Mouse (Mus musculus) ovary, postnatal 36 days (tissue): ENCODE data around the gene Scaf11.

Experiments used
- DNase-seq: peaks from one replicate; pipeline ENCODE4 v3.0.0; 2022; ENCODE audit warnings: low spot score, mixed read lengths

Scaf11 gene

GRCm38 (mm10) chr15:96396641-96397344, 63.9 kb downstream of the Scaf11 start:
- no peak for DNase-seq

- no peak for DNase-seq
Observed at GRCm38 (mm10) chr15:96395071-96395470, 65.6 kb downstream of the Scaf11 start.

- DNase-seq, result no peak
Observed at GRCm38 (mm10) chr15:96392878-96393277, 67.8 kb downstream of the Scaf11 start.

DNA sequence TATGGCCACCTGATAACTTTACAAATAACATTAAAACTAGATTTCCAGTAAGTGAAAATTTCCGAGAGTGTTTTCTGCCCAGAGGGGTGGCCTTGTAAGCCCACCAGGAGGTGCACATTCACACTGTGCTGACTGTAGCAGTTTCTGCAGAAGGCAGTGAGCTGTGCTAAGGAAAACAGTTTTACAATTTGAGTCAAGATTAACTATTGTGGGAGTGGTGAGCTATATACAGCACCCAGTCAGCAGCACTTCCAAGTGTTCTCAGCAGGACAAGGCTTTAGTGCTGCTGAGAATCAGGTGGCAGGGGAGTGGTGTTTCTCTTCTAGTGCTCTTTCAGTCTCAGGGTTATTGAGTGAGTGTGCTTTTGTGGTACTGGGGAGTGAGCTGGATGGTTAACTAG, 72.1 kb downstream of the Scaf11 start:
- no peak for DNase-seq

DNA sequence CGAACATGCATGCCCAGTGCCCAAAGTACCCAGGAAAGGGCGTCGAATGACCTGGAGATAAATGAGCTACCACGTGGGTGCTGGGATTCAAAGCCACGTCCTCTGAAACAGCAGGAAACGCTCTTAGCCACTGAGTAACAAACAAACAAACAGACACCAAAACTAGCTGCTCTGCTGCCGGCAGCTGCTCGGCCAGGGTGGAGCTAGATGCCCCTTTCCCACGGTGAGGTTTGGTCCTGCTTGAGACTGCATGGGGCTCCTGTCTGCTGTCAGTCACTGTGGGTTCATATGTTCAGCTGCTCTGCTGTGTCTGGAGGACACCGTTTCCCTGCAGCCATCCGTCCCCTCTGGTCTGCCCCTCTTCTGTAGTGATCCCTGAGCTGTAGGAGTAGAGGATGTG, 78.4 kb downstream of the Scaf11 start:
- no peak for DNase-seq

DNA sequence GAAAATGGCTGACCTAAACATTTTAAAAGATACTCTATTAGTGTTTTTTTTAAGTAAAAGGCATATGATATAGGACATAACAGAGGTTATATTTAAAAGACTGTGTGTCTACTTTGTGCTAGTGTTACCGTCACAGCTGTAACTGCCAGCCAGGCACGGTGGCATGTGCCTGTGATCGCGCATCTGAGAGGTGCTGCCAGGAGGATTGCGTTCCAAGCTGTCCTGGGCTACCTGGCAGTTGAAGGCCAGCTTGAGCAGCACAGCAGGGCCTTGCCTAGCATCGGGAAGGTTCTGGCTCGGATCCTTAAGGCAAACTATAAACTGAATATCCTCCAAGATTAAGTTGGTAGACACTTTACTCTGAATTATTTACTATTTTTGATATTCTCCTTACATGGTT, 82.9 kb downstream of the Scaf11 start:
- no peak for DNase-seq

DNA sequence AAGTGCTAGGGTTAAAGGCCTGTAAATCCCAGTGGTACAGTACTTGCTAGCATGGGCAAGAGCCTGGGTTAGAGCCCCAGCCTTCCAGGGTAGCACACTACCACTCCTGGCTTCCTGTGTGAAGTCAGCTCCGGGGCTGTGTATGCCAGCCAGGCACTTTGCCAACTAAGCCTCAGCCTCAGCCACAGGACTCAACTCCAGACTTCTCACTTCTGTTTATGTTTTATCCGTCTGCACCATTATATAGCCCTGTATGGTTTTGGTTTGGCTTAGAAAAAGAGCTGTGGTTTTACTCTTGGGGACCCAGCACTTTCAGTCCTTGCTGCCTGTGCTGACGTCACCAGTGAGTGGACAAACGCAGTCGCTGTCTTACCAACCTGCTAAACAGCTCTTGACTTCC, 83.4 kb downstream of the Scaf11 start:
- no peak for DNase-seq

DNA sequence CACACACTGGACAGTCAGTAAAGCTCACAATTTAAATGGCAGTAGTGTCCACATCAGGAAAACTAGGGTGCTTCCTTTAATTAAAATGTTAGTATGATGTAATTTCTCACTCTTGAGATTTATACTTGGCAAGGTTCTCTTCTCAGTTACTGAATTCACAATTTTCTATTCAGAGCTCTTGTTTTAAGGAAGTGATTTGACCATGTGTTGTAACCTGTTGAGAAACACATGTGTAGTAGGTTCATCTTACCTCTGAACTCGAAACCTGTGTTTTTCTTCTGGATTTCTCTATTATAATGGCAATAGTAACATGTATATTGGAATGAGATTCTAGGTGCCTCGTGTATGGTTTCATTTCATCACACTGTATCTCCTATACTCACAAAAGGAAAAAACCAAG, 84.4 kb downstream of the Scaf11 start:
- no peak for DNase-seq

DNA sequence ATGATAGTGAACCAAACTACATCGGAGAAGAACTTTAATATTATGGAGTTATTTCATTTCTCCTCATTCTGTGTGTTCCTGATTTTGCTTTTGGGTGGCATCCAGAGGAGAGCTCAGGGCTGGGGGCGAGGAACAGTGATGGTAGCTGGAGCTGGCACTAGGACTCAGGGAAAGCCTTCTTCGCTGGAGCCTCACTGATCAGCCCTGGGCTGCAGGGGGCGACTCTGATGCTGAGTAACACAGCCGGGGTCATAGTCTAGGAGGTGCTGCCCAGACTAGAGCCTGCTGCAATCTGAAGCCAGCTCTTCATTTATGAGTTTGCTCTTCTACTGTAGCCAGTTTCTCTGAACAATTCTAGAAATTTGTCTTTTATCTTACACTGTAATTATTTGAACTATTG, 87.5 kb downstream of the Scaf11 start:
- no peak for DNase-seq

DNA sequence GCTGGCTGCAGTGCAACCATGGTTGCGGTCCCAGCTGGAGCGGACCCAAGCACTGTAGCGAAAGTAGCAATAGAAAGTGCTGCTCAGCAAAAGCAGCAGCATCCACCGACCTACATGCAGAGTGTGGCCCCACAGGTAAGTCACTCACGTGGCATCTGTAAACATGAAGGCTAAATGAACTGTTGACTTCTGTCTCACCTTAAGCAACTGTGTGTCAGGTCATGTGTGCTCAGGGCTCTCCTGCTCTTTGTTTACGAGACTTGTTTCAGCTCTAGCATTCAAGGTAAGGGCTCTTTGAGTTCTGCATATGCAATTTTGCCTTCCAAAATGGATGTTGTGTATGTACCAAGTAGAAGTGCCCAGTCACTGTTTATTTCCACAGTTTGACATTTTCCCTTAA, 88.0 kb downstream of the Scaf11 start:
- no peak for DNase-seq

- DNase-seq, result no peak
Observed at GRCm38 (mm10) chr15:96371311-96371710, 89.3 kb downstream of the Scaf11 start.

GRCm38 (mm10) chr15:96366176-96366963, 94.3 kb downstream of the Scaf11 start:
- no peak for DNase-seq

DNA sequence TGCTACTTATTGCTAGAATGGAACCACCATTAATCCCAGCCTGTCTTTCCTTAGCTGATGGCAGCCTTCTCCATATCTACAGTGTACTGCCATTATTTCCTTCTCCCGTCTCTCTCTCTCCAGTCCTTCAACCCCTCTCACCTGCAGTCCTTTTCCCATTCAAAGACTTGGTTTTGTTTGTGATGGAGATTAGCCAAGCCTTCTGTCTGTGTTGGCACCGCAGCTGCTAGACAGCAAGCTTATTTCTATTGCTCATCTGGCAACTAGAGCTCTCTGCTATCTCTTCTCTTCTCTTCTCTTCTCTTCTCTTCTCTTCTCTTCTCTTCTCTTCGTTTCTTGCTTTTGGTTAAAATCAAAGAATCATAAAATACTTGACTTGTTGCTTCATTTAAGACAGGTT, 95.3 kb downstream of the Scaf11 start:
- DNase-seq, result no peak
